Mouse (Mus musculus): ENCODE measurements around the gene Slc2a9. TPM values are rescaled to one million over a fixed set of nuclear protein-coding genes. Genes with fewer than 3 reads are reported as not detected.
"Not testable (repeated sequence)": the region's sequence is repeated elsewhere in the genome, so short reads cannot be mapped to it uniquely, and the experiment has no call there.

Gene Slc2a9
- polyA plus RNA-seq, 1 experiment from 2014 or later = 0.15 TPM

- peaks cover 3% of the 10 kb centered on the region; the same call in 1 of the 2 replicates for H3K4me1 ChIP-seq (replicated peaks; ENCODE audit: control insufficient read depth, insufficient read depth, low read length)
- WGBS = 72% methylated on average over 10 of the region's 10 CpGs
- H3K36me3 ChIP-seq (ENCODE audit: control insufficient read depth, insufficient read depth, low read length) = no peaks in the 10 kb centered on the region
- no peak overlapping the region for H3K9ac ChIP-seq (ENCODE audit: low read depth, low read length)
- DNase-seq (ENCODE audit: low spot score) = no peak
- no peaks in the 10 kb centered on the region for H3K27me3 ChIP-seq (ENCODE audit: control insufficient read depth, insufficient read depth, low read length)
- H3K4me2 ChIP-seq (replicated peaks; ENCODE audit: low read depth, low read length) = peak overlapping the region; percentile 39; the same call in 1 of the 2 replicates
- no peaks in the 10 kb centered on the region for H3K9me3 ChIP-seq (ENCODE audit: control insufficient read depth, low read length)
- H3K27ac ChIP-seq (ENCODE audit: low read depth, low read length) = no peak overlapping the region
- ATAC-seq (ENCODE audit: low FRiP score) = peak; percentile 26
- H3K4me3 ChIP-seq (ENCODE audit: low read depth, low read length) = no peak overlapping the region
These were observed 21.9 kb downstream of the Slc2a9 start for GRCm38 (mm10) chr5:38480822-38481707.

- H3K27me3 ChIP-seq (ENCODE audit: control insufficient read depth, insufficient read depth, low read length) = no peaks in the 10 kb centered on the region
- H3K9me3 ChIP-seq (ENCODE audit: control insufficient read depth, low read length) = no peaks in the 10 kb centered on the region
- WGBS = 12% methylated on average over 22 of the region's 22 CpGs
- H3K36me3 ChIP-seq (ENCODE audit: control insufficient read depth, insufficient read depth, low read length) = no peaks in the 10 kb centered on the region
- peak overlapping the region; percentile 10; the same call in 1 of the 2 replicates for H3K4me3 ChIP-seq (ENCODE audit: low read depth, low read length)
- H3K4me2 ChIP-seq (replicated peaks; ENCODE audit: low read depth, low read length) = peak overlapping the region; percentile 39
- H3K4me1 ChIP-seq (replicated peaks; ENCODE audit: control insufficient read depth, insufficient read depth, low read length) = peaks cover 3% of the 10 kb centered on the region; the same call in 1 of the 2 replicates
- H3K27ac ChIP-seq (ENCODE audit: low read depth, low read length) = 0 out of 2 replicates have a peak overlapping the region, but pooled peaks have one; percentile 30
- DNase-seq (ENCODE audit: low spot score) = peak; percentile 52
- ATAC-seq (ENCODE audit: low FRiP score) = peak; percentile 68
- H3K9ac ChIP-seq (ENCODE audit: low read depth, low read length) = peak overlapping the region; percentile 42; the same call in 1 of the 2 replicates
These were observed 22.8 kb downstream of the Slc2a9 start for GRCm38 (mm10) chr5:38479908-38480725.

GRCm38 (mm10) chr5:38479545-38479907 lies 23.4 kb downstream of the Slc2a9 start:
- H3K36me3 ChIP-seq (ENCODE audit: control insufficient read depth, insufficient read depth, low read length); H3K9ac ChIP-seq (ENCODE audit: low read depth, low read length); H3K27me3 ChIP-seq (ENCODE audit: control insufficient read depth, insufficient read depth, low read length); H3K4me1 ChIP-seq (replicated peaks; ENCODE audit: control insufficient read depth, insufficient read depth, low read length); H3K27ac ChIP-seq (ENCODE audit: low read depth, low read length); H3K4me3 ChIP-seq (ENCODE audit: low read depth, low read length); DNase-seq (ENCODE audit: low spot score); H3K9me3 ChIP-seq (ENCODE audit: control insufficient read depth, low read length): not testable (repeated sequence)
- H3K4me2 ChIP-seq (replicated peaks; ENCODE audit: low read depth, low read length) = peak overlapping the region; percentile 39; the same call in 1 of the 2 replicates
- peak; percentile 3; the same call in 1 of the 2 replicates for ATAC-seq (ENCODE audit: low FRiP score)

- Histone ChIP-seq H3K9me3 (ENCODE audit: control insufficient read depth, low read length) (no peaks in the 10 kb centered on the region), H3K27me3 (ENCODE audit: control insufficient read depth, insufficient read depth, low read length) (no peaks in the 10 kb centered on the region), H3K4me3 (ENCODE audit: low read depth, low read length) (no peak overlapping the region), H3K9ac (ENCODE audit: low read depth, low read length) (no peak overlapping the region), H3K27ac (ENCODE audit: low read depth, low read length) (no peak overlapping the region), H3K4me1 (replicated peaks; ENCODE audit: control insufficient read depth, insufficient read depth, low read length) (peaks cover 3% of the 10 kb centered on the region; the same call in 1 of the 2 replicates), H3K4me2 (replicated peaks; ENCODE audit: low read depth, low read length) (no peak overlapping the region), H3K36me3 (ENCODE audit: control insufficient read depth, insufficient read depth, low read length) (no peaks in the 10 kb centered on the region)
- ATAC-seq (ENCODE audit: low FRiP score) (0 out of 2 replicates have a peak, but pooled peaks have one; percentile 8), DNase-seq (ENCODE audit: low spot score) (peak; percentile 14)
- 52% methylated on average over 4 of the region's 4 CpGs for WGBS
These were observed 23.9 kb downstream of the Slc2a9 start for GRCm38 (mm10) chr5:38479027-38479426.

GRCm38 (mm10) chr5:38477731-38478445 lies 25.1 kb downstream of the Slc2a9 start:
- no peaks in the 10 kb centered on the region for H3K36me3 ChIP-seq (ENCODE audit: control insufficient read depth, insufficient read depth, low read length)
- H3K4me2 ChIP-seq (replicated peaks; ENCODE audit: low read depth, low read length) = no peak overlapping the region
- no peaks in the 10 kb centered on the region for H3K27me3 ChIP-seq (ENCODE audit: control insufficient read depth, insufficient read depth, low read length)
- WGBS = 87% methylated on average over 7 of the region's 7 CpGs
- no peak overlapping the region for H3K27ac ChIP-seq (ENCODE audit: low read depth, low read length)
- ATAC-seq (ENCODE audit: low FRiP score) = no peak
- no peak overlapping the region for H3K4me3 ChIP-seq (ENCODE audit: low read depth, low read length)
- H3K9me3 ChIP-seq (ENCODE audit: control insufficient read depth, low read length) = no peaks in the 10 kb centered on the region
- H3K9ac ChIP-seq (ENCODE audit: low read depth, low read length) = no peak overlapping the region
- DNase-seq (ENCODE audit: low spot score) = no peak
- H3K4me1 ChIP-seq (replicated peaks; ENCODE audit: control insufficient read depth, insufficient read depth, low read length) = peaks cover 3% of the 10 kb centered on the region; the same call in 1 of the 2 replicates

GRCm38 (mm10) chr5:38476861-38477565 lies 25.9 kb downstream of the Slc2a9 start:
- no peak overlapping the region for H3K4me3 ChIP-seq (ENCODE audit: low read depth, low read length)
- no peaks in the 10 kb centered on the region for H3K36me3 ChIP-seq (ENCODE audit: control insufficient read depth, insufficient read depth, low read length)
- H3K9ac ChIP-seq (ENCODE audit: low read depth, low read length) = no peak overlapping the region
- WGBS = 88% methylated on average over 25 of the region's 25 CpGs
- no peaks in the 10 kb centered on the region for H3K9me3 ChIP-seq (ENCODE audit: control insufficient read depth, low read length)
- peaks cover 3% of the 10 kb centered on the region; the same call in 1 of the 2 replicates for H3K4me1 ChIP-seq (replicated peaks; ENCODE audit: control insufficient read depth, insufficient read depth, low read length)
- no peak for DNase-seq (ENCODE audit: low spot score)
- no peaks in the 10 kb centered on the region for H3K27me3 ChIP-seq (ENCODE audit: control insufficient read depth, insufficient read depth, low read length)
- H3K27ac ChIP-seq (ENCODE audit: low read depth, low read length) = no peak overlapping the region
- no peak for ATAC-seq (ENCODE audit: low FRiP score)
- no peak overlapping the region for H3K4me2 ChIP-seq (replicated peaks; ENCODE audit: low read depth, low read length)

GRCm38 (mm10) chr5:38470881-38471280 lies 32.1 kb downstream of the Slc2a9 start:
- H3K27ac ChIP-seq (ENCODE audit: low read depth, low read length) = no peak overlapping the region
- no peaks in the 10 kb centered on the region for H3K36me3 ChIP-seq (ENCODE audit: control insufficient read depth, insufficient read depth, low read length)
- no peak overlapping the region for H3K9ac ChIP-seq (ENCODE audit: low read depth, low read length)
- no peaks in the 10 kb centered on the region for H3K27me3 ChIP-seq (ENCODE audit: control insufficient read depth, insufficient read depth, low read length)
- H3K9me3 ChIP-seq (ENCODE audit: control insufficient read depth, low read length) = no peaks in the 10 kb centered on the region
- DNase-seq (ENCODE audit: low spot score) (no peak), ATAC-seq (ENCODE audit: low FRiP score) (no peak)
- no peak overlapping the region for H3K4me2 ChIP-seq (replicated peaks; ENCODE audit: low read depth, low read length)
- no peak overlapping the region for H3K4me3 ChIP-seq (ENCODE audit: low read depth, low read length)
- WGBS = 86% methylated on average over 6 of the region's 6 CpGs
- no peaks in the 10 kb centered on the region for H3K4me1 ChIP-seq (replicated peaks; ENCODE audit: control insufficient read depth, insufficient read depth, low read length)

All from hindbrain, embryonic 11.5 days (tissue).